23 mouse cellular contexts compared by ENCODE assay signal in the genomic region with DNA sequence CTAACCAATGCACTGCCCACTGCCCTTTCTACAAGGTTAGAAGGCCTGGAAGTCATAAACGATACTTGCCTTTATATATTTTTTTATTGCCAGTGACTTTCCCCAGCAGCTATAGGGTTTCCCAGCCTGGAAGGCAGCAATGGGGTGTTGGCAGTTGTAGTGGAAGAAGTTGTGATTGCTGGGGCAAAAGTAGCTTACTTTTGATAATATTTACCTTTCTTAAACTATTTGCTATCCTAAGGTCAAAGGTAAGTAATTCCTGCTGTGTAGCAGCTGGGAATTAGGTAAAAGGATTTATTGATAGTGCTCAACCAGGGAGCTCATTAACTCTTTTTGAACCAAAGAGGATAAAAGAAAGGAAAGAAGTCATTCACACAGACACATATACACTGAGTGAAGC.
DNase-seq lines count a peak whose midpoint lies in the region; ATAC-seq and TF ChIP-seq lines count a peak whose summit lies in the region.
"Had no signal": no experiment of that assay in that cellular context is flagged by ENCODE, and none has a peak within 500 bp of the region (broad histone marks: within the 10 kb centered on the region; RNA-seq: fewer than 3 reads in every experiment).

No protein-coding gene starts in this region.

- no peak overlapping the region for H3K27ac ChIP-seq in intestine, embryonic 15.5 days
- no peak overlapping the region for H3K27ac ChIP-seq in intestine, postnatal 0 days (ENCODE audit: low read depth, low read length)
- no peak overlapping the region for H3K27ac ChIP-seq in liver, embryonic 16.5 days (ENCODE audit: low read length)
- no peak overlapping the region for H3K27ac ChIP-seq in stomach, embryonic 16.5 days (ENCODE audit: low read length)
- H3K27ac ChIP-seq in midbrain, embryonic 16.5 days (ENCODE audit: low read length), result no peak overlapping the region
- H3K27ac ChIP-seq: forebrain, embryonic 10.5 days; forebrain, embryonic 13.5 days; hindbrain, embryonic 10.5 days; hindbrain, embryonic 13.5 days had no signal

- no peak for TF ChIP-seq CTCF in intestine, postnatal 0 days (IDR thresholded peaks at IDR 0.05; ENCODE audit: low read depth)

- no peaks in the 10 kb centered on the region for H3K27me3 ChIP-seq in intestine, embryonic 15.5 days (replicated peaks)
- H3K27me3 ChIP-seq in intestine, postnatal 0 days (replicated peaks; ENCODE audit: control insufficient read depth, insufficient read depth, low read length), result no peaks in the 10 kb centered on the region
- H3K27me3 ChIP-seq in liver, embryonic 16.5 days (ENCODE audit: control insufficient read depth, insufficient read depth, low read depth, low read length), result no peaks in the 10 kb centered on the region
- no peaks in the 10 kb centered on the region for H3K27me3 ChIP-seq in stomach, embryonic 16.5 days (ENCODE audit: control insufficient read depth, insufficient read depth, low read length)
- no peaks in the 10 kb centered on the region for H3K27me3 ChIP-seq in midbrain, embryonic 16.5 days (ENCODE audit: control insufficient read depth, insufficient read depth, low read depth, low read length)
- H3K27me3 ChIP-seq: forebrain, embryonic 13.5 days; hindbrain, embryonic 13.5 days had no signal

- no peak overlapping the region for H3K4me2 ChIP-seq in intestine, embryonic 15.5 days (replicated peaks)
- H3K4me2 ChIP-seq in intestine, postnatal 0 days (replicated peaks; ENCODE audit: low read depth), result no peak overlapping the region
- H3K4me2 ChIP-seq in liver, embryonic 16.5 days (ENCODE audit: low read depth, low read length), result no peak overlapping the region
- H3K4me2 ChIP-seq in stomach, embryonic 16.5 days (ENCODE audit: low read depth, low read length), result no peak overlapping the region
- H3K4me2 ChIP-seq in midbrain, embryonic 16.5 days (ENCODE audit: low read length), result no peak overlapping the region
- H3K4me2 ChIP-seq: forebrain, embryonic 13.5 days; heart, embryonic 11.5 days; hindbrain, embryonic 13.5 days had no signal

- H3K4me3 ChIP-seq in intestine, embryonic 15.5 days (replicated peaks), result no peak overlapping the region
- H3K4me3 ChIP-seq in intestine, postnatal 0 days (ENCODE audit: low read depth, low read length), result no peak overlapping the region
- no peak overlapping the region for H3K4me3 ChIP-seq in liver, embryonic 16.5 days (ENCODE audit: low read depth, low read length)
- no peak overlapping the region for H3K4me3 ChIP-seq in stomach, embryonic 16.5 days (replicated peaks; ENCODE audit: low read length)
- no peak overlapping the region for H3K4me3 ChIP-seq in midbrain, embryonic 16.5 days (ENCODE audit: low read depth, low read length)
- H3K4me3 ChIP-seq: forebrain, embryonic 10.5 days; forebrain, embryonic 13.5 days; hindbrain, embryonic 10.5 days; hindbrain, embryonic 13.5 days had no signal

- intact Hi-C loops in left cerebral cortex, postnatal 36 days (cut with DNase I), result no loop called here

- no peak for DNase-seq in liver
- DNase-seq in large intestine, adult 2 months (ENCODE audit: low read depth, low spot score), result peak; percentile 1
- DNase-seq in left cerebral cortex, postnatal 36 days (ENCODE audit: low spot score in 2 of 2), result no peak
- DNase-seq: adrenal gland, adult 2 months; adrenal gland, postnatal 14 days; cerebellum, adult 11 months; cerebellum, adult 2 months; cerebellum, adult 9-11 months; cerebellum, postnatal 25 days; gastrocnemius, postnatal 10 days; gastrocnemius, postnatal 36 days had no signal

- no peaks in the 10 kb centered on the region for H3K9me3 ChIP-seq in intestine, embryonic 15.5 days
- no peaks in the 10 kb centered on the region for H3K9me3 ChIP-seq in intestine, postnatal 0 days (ENCODE audit: control insufficient read depth)
- no peaks in the 10 kb centered on the region for H3K9me3 ChIP-seq in liver, embryonic 16.5 days (replicated peaks; ENCODE audit: control insufficient read depth, low read length)
- no peaks in the 10 kb centered on the region for H3K9me3 ChIP-seq in stomach, embryonic 16.5 days (replicated peaks; ENCODE audit: control insufficient read depth, low read length)
- H3K9me3 ChIP-seq in midbrain, embryonic 16.5 days (replicated peaks; ENCODE audit: control insufficient read depth, low read length, poor library complexity, severe bottlenecking), result no peaks in the 10 kb centered on the region
- H3K9me3 ChIP-seq: forebrain, embryonic 10.5 days; forebrain, embryonic 13.5 days; hindbrain, embryonic 10.5 days; hindbrain, embryonic 13.5 days had no signal

- WGBS in intestine, embryonic 15.5 days, result 56% methylated on average over 1 of the region's 1 CpGs
- WGBS in intestine, postnatal 0 days, result 40% methylated on average over 1 of the region's 1 CpGs
- 59% methylated on average over 1 of the region's 1 CpGs for WGBS in liver, embryonic 16.5 days (ENCODE audit: insufficient replicate concordance)
- WGBS in large intestine, adult 2 months, result 25% methylated on average over 1 of the region's 1 CpGs
- WGBS in stomach, embryonic 16.5 days, result 44% methylated on average over 1 of the region's 1 CpGs
- 80% methylated on average over 1 of the region's 1 CpGs for WGBS in midbrain, embryonic 16.5 days

- no peak overlapping the region for H3K9ac ChIP-seq in intestine, embryonic 15.5 days
- no peak overlapping the region for H3K9ac ChIP-seq in intestine, postnatal 0 days (ENCODE audit: low read depth, low read length)
- no peak overlapping the region for H3K9ac ChIP-seq in liver, embryonic 16.5 days (ENCODE audit: low read depth, low read length)
- H3K9ac ChIP-seq in stomach, embryonic 16.5 days (ENCODE audit: low read length), result no peak overlapping the region
- H3K9ac ChIP-seq in midbrain, embryonic 16.5 days (ENCODE audit: low read depth, low read length), result no peak overlapping the region
- H3K9ac ChIP-seq: forebrain, embryonic 13.5 days; hindbrain, embryonic 13.5 days had no signal

- no peaks in the 10 kb centered on the region for H3K36me3 ChIP-seq in intestine, embryonic 15.5 days
- no peaks in the 10 kb centered on the region for H3K36me3 ChIP-seq in intestine, postnatal 0 days (ENCODE audit: control insufficient read depth, insufficient read depth)
- no peaks in the 10 kb centered on the region for H3K36me3 ChIP-seq in liver, embryonic 16.5 days (ENCODE audit: control insufficient read depth, insufficient read depth)
- no peaks in the 10 kb centered on the region for H3K36me3 ChIP-seq in stomach, embryonic 16.5 days (ENCODE audit: control insufficient read depth, insufficient read depth, low read length)
- no peaks in the 10 kb centered on the region for H3K36me3 ChIP-seq in midbrain, embryonic 16.5 days (ENCODE audit: control insufficient read depth, insufficient read depth, low read length)
- H3K36me3 ChIP-seq: forebrain, embryonic 10.5 days; hindbrain, embryonic 10.5 days; hindbrain, embryonic 13.5 days had no signal

- H3K4me1 ChIP-seq in intestine, embryonic 15.5 days (replicated peaks), result no peaks in the 10 kb centered on the region
- H3K4me1 ChIP-seq in intestine, postnatal 0 days (replicated peaks; ENCODE audit: control insufficient read depth, insufficient read depth, low read length), result no peaks in the 10 kb centered on the region
- no peaks in the 10 kb centered on the region for H3K4me1 ChIP-seq in liver, embryonic 16.5 days (ENCODE audit: control insufficient read depth, low read depth, low read length)
- no peaks in the 10 kb centered on the region for H3K4me1 ChIP-seq in stomach, embryonic 16.5 days (ENCODE audit: control insufficient read depth, insufficient read depth, low read length)
- no peaks in the 10 kb centered on the region for H3K4me1 ChIP-seq in midbrain, embryonic 16.5 days (ENCODE audit: control insufficient read depth, insufficient read depth, low read length)
- H3K4me1 ChIP-seq: forebrain, embryonic 13.5 days; hindbrain, embryonic 10.5 days; hindbrain, embryonic 13.5 days had no signal

- peak; percentile 92 for ATAC-seq in intestine, embryonic 15.5 days
- no peak for ATAC-seq in intestine, postnatal 0 days
- peak; percentile 48; the same call in 1 of the 2 replicates for ATAC-seq in liver, embryonic 16.5 days (ENCODE audit: low read depth)
- ATAC-seq in stomach, embryonic 16.5 days (ENCODE audit: insufficient read depth, low FRiP score), result peak; percentile 33; the same call in 1 of the 2 replicates
- ATAC-seq in midbrain, embryonic 16.5 days, result no peak
- ATAC-seq: CD4-positive, CD25-positive, alpha-beta regulatory T cell, adult 4 months; forebrain, embryonic 13.5 days; forebrain, embryonic 16.5 days had no signal

Comparison
In these comparisons a context has a peak if more than half of its experiments do, and no peak if none do; other contexts are left out.
1. ATAC-seq: peak in intestine, embryonic 15.5 days (single experiment), liver, embryonic 16.5 days (single experiment) and stomach, embryonic 16.5 days (single experiment); none in intestine, postnatal 0 days (single experiment) and midbrain, embryonic 16.5 days (single experiment).